Mouse (Mus musculus) colon, adult 2 months (tissue): ENCODE data around the gene Gm20867. TPM values are rescaled to one million over a fixed set of nuclear protein-coding genes. Genes with fewer than 3 reads are reported as not detected.

Source experiments
- polyA plus RNA-seq: library from polyadenylated mRNA; depleted of rRNA; stranded (reverse); fragments of >200 nt; gene quantifications from 2 replicates; pipeline ENCODE4 v1.2.3, GENCODE M21; 2012; rRNA removed

Gm20867 gene
- polyA plus RNA-seq: not detected in 2 replicates

DNA sequence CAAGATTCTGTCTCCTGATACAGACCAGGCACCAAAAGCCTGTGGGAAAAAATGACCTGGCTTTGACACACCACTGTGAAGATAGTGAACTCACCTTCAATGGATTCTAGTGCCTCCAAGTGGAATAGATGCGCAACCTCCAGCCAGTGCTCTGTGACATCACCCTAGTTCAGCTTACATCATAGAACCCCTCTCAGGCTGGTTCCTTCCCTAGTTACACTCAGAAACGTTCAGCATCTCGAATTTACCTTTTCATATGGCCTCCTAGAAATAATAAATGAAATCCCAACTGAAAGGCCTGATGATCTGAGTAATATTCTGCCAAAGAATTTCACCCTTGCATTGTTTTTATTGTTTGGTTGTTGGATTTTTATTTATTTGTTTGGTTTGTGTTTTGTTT, at the start of gene Gm20867:
Gm20867 (minus strand) TSS at position 101 of the 400 bp plus-strand sequence.

Other genes with a start within 250 kb of the Gm20867 start
- gene Gm29564, start 249.8 kb upstream of the Gm20867 start, polyA plus RNA-seq: not detected in 2 replicates